Mouse (Mus musculus): Measurements from ENCODE around the gene Herpud1. TPM values are rescaled to one million over a fixed set of nuclear protein-coding genes. Genes with fewer than 3 reads are reported as not detected.

Herpud1 gene
- polyA plus RNA-seq, 1 experiment from 2014 or later = 59.3 TPM

DNA sequence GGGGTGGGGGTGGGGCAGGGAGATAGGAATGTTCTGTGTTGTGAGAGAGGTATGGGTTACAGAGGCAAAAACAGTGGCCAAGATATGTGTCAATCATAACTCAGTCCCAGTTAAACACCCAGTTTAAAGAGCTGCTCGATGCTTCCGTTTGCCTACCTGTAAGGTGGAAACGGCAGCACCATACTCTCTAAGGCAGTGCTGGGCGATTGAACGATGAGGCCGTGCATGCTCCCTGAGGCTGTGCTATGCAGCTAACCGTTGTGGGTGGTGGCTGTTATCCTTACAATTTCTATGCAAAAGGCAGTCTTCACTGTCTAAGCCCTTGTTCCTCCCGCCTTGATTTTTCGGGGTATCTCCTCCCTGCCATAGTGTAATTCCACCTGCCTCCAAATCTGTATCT lies 6.6 kb upstream of the Herpud1 start:
- Histone ChIP-seq H3K4me3 (ENCODE audit: low read depth, low read length) (no peak overlapping the region), H3K27me3 (ENCODE audit: control insufficient read depth, insufficient read depth, low read length) (no peaks in the 10 kb centered on the region), H3K9ac (ENCODE audit: low read length) (no peak overlapping the region), H3K27ac (ENCODE audit: low read depth, low read length) (no peak overlapping the region), H3K4me1 (ENCODE audit: control insufficient read depth, insufficient read depth, low read length) (no peaks in the 10 kb centered on the region), H3K9me3 (ENCODE audit: control insufficient read depth, low read length) (no peaks in the 10 kb centered on the region), H3K36me3 (ENCODE audit: control insufficient read depth, insufficient read depth, low read length) (no peaks in the 10 kb centered on the region), H3K4me2 (ENCODE audit: low read depth) (no peak overlapping the region)
- no peak for ATAC-seq (ENCODE audit: insufficient read depth, low FRiP score, low TSS enrichment)
- WGBS = 88% methylated on average over 9 of the region's 9 CpGs
- DNase-seq (ENCODE audit: low spot score) = no peak

DNA sequence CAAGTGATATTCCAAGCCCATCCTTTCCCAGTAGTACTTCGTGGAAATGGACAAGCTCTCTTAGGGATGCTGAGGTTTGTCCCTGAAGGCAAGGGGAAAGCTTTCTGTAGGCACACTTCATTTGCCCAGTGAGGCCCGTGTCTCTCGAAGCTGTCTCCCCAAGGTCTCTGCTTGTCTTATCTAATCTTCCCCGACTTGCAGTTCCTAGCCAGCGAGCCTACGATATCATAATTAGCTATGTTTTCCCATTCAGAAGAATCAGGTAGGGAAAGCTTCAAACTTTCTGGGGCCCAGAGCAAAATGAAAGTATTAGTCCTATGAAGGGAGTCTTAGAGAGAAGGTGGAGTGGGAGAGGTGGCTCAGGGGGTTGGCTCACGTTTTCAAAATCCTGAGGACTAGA lies 2.1 kb upstream of the Herpud1 start:
- no peak overlapping the region for H3K4me2 ChIP-seq (ENCODE audit: low read depth)
- DNase-seq (ENCODE audit: low spot score) = no peak
- H3K9me3 ChIP-seq (ENCODE audit: control insufficient read depth, low read length) = no peaks in the 10 kb centered on the region
- H3K36me3 ChIP-seq (ENCODE audit: control insufficient read depth, insufficient read depth, low read length) = no peaks in the 10 kb centered on the region
- 90% methylated on average over 7 of the region's 7 CpGs for WGBS
- H3K27ac ChIP-seq (ENCODE audit: low read depth, low read length) = no peak overlapping the region
- ATAC-seq (ENCODE audit: insufficient read depth, low FRiP score, low TSS enrichment) = no peak
- H3K4me1 ChIP-seq (ENCODE audit: control insufficient read depth, insufficient read depth, low read length) = peaks cover 11% of the 10 kb centered on the region
- H3K9ac ChIP-seq (ENCODE audit: low read length) = no peak overlapping the region
- H3K4me3 ChIP-seq (ENCODE audit: low read depth, low read length) = no peak overlapping the region
- H3K27me3 ChIP-seq (ENCODE audit: control insufficient read depth, insufficient read depth, low read length) = no peaks in the 10 kb centered on the region

DNA sequence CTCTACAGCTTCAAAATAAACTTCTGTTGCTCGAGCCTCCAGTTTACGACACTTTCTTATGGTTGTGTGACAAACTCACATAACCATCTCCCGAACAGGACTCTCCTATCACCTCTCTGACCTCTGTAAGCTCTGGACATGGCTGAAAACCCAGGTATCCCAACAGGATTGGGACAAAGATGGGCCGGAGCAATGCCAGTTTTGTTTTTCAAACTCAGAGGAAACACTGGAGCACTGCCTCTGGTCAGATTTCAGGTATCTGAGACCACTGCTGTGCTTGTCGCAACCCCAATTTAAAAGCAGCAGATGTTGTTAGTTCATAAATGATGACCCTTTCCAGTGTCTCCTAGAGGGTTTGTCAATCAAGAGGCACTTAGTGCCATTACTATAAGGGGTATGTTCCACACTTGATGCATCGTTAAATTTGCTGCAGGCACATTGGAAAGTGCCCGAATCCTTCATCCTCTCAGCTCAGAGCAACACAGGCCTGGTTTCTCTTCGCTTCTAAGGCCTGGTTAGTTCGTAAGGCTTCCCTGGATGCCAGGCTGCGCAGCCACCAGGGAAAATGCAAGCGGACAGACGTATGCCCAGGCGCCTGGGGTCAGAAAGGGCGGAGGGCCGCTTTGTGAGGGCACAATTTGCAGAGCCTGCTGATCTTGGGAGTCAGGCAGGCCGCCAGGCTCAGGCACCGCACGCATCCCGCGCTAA lies 578 bp upstream of the Herpud1 start:
- no peak for DNase-seq (ENCODE audit: low spot score)
- H3K36me3 ChIP-seq (ENCODE audit: control insufficient read depth, insufficient read depth, low read length) = no peaks in the 10 kb centered on the region
- no peaks in the 10 kb centered on the region for H3K9me3 ChIP-seq (ENCODE audit: control insufficient read depth, low read length)
- no peaks in the 10 kb centered on the region for H3K27me3 ChIP-seq (ENCODE audit: control insufficient read depth, insufficient read depth, low read length)
- no peak; the same call in 1 of the 2 replicates for ATAC-seq (ENCODE audit: insufficient read depth, low FRiP score, low TSS enrichment)
- peaks cover 11% of the 10 kb centered on the region for H3K4me1 ChIP-seq (ENCODE audit: control insufficient read depth, insufficient read depth, low read length)
- H3K9ac ChIP-seq (ENCODE audit: low read length) = peak overlapping the region; percentile 93
- 23% methylated on average over 20 of the region's 20 CpGs for WGBS
- peak overlapping the region; percentile 61 for H3K27ac ChIP-seq (ENCODE audit: low read depth, low read length)
- H3K4me2 ChIP-seq (ENCODE audit: low read depth) = peak overlapping the region; percentile 89
- peak overlapping the region; percentile 85 for H3K4me3 ChIP-seq (ENCODE audit: low read depth, low read length)

DNA sequence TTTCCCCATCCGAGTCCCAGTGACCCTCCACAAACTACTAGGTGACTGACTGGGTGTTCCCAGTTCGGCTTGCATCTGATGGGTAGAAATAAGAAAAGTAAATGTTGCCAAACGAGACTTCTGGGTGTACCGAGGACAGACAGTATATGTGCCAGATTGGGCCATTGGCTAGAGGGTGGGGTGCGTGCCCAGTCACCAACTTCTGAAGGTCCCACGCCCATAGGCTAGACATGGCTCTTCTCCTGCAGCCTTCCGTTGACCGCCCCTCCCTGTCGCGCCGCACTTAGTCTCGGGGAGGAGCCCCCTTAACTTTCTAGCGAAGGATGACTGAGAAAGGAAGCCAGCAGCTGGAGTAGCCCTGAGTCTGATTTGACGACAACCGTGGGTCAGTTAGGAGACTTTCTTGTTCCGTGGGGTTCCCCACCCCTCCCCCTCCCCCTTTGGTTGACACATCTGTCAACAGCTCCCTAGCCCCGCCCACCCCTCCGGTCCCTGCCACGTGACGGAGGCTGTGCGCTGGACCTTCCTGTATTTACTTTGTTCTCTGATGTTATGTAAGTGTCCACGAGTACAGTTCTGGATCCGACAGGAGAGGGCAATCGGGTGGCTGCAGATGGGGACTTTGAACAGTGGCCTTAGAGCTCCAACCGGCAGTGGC lies 918 bp downstream of the Herpud1 start:
- H3K36me3 ChIP-seq (ENCODE audit: control insufficient read depth, insufficient read depth, low read length) = peaks cover 14% of the 10 kb centered on the region
- H3K4me1 ChIP-seq (ENCODE audit: control insufficient read depth, insufficient read depth, low read length) = peaks cover 11% of the 10 kb centered on the region
- H3K9me3 ChIP-seq (ENCODE audit: control insufficient read depth, low read length) = no peaks in the 10 kb centered on the region
- peak overlapping the region; percentile 89 for H3K4me2 ChIP-seq (ENCODE audit: low read depth)
- peak; percentile 85 for DNase-seq (ENCODE audit: low spot score)
- peak; percentile 40 for ATAC-seq (ENCODE audit: insufficient read depth, low FRiP score, low TSS enrichment)
- WGBS = under 1% methylated on average over 25 of the region's 25 CpGs
- H3K27ac ChIP-seq (ENCODE audit: low read depth, low read length) = no peak overlapping the region; the same call in 1 of the 2 replicates
- H3K9ac ChIP-seq (ENCODE audit: low read length) = peak overlapping the region; percentile 86
- no peaks in the 10 kb centered on the region for H3K27me3 ChIP-seq (ENCODE audit: control insufficient read depth, insufficient read depth, low read length)
- peak overlapping the region; percentile 85 for H3K4me3 ChIP-seq (ENCODE audit: low read depth, low read length)

DNA sequence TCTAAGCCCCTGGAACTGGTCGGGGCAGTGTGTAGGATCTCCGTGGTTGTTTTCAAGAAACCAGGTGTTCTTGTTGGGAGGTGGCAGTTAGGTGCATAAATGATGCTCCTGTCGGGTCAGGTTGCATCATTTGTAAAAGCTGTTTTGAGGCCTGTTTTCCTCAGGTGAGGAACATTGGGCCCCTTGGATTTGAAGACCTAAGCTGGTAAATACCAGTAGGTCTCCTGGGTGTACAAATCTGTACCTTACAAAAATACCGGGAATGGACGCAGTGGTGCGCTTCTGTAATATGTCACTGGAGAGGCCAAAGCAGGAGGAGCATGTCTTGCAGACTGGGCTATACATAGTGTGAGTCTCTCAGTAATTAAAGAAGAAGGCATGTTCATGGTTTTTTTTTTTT lies 1.5 kb downstream of the Herpud1 start:
- Histone ChIP-seq H3K36me3 (ENCODE audit: control insufficient read depth, insufficient read depth, low read length) (peaks cover 18% of the 10 kb centered on the region), H3K27ac (ENCODE audit: low read depth, low read length) (no peak overlapping the region), H3K9me3 (ENCODE audit: control insufficient read depth, low read length) (no peaks in the 10 kb centered on the region), H3K4me2 (ENCODE audit: low read depth) (peak overlapping the region; percentile 89), H3K9ac (ENCODE audit: low read length) (peak overlapping the region; percentile 86), H3K4me1 (ENCODE audit: control insufficient read depth, insufficient read depth, low read length) (peaks cover 11% of the 10 kb centered on the region), H3K27me3 (ENCODE audit: control insufficient read depth, insufficient read depth, low read length) (no peaks in the 10 kb centered on the region), H3K4me3 (ENCODE audit: low read depth, low read length) (peak overlapping the region; percentile 85)
- no peak for ATAC-seq (ENCODE audit: insufficient read depth, low FRiP score, low TSS enrichment)
- no peak for DNase-seq (ENCODE audit: low spot score)
- WGBS = 43% methylated on average over 6 of the region's 6 CpGs

DNA sequence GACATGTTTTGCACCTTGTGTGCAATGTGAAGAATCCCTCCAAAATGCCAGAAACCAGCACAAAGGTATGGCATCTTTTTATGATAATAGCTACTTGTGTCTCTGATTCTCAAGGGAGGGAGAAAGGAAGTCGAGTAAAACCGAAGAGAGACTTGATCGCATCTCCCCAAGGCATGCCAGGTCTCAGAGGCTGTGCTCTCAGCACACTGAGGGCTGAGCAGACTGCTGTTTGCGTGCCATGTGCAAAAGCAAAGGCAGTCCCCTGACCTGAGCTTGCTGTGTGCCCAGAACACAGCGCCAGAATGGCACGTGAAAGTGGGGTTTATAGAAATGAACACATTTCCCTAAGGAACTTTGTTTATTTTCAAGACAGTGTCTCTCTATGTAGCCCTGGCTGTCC lies 3.3 kb downstream of the Herpud1 start:
- Histone ChIP-seq H3K9ac (ENCODE audit: low read length) (no peak overlapping the region), H3K4me2 (ENCODE audit: low read depth) (no peak overlapping the region), H3K27ac (ENCODE audit: low read depth, low read length) (no peak overlapping the region), H3K27me3 (ENCODE audit: control insufficient read depth, insufficient read depth, low read length) (no peaks in the 10 kb centered on the region), H3K4me1 (ENCODE audit: control insufficient read depth, insufficient read depth, low read length) (peaks cover 11% of the 10 kb centered on the region), H3K9me3 (ENCODE audit: control insufficient read depth, low read length) (no peaks in the 10 kb centered on the region), H3K4me3 (ENCODE audit: low read depth, low read length) (no peak overlapping the region), H3K36me3 (ENCODE audit: control insufficient read depth, insufficient read depth, low read length) (peaks cover 19% of the 10 kb centered on the region)
- ATAC-seq (ENCODE audit: insufficient read depth, low FRiP score, low TSS enrichment) = no peak
- WGBS = 94% methylated on average over 6 of the region's 6 CpGs
- DNase-seq (ENCODE audit: low spot score) = no peak

DNA sequence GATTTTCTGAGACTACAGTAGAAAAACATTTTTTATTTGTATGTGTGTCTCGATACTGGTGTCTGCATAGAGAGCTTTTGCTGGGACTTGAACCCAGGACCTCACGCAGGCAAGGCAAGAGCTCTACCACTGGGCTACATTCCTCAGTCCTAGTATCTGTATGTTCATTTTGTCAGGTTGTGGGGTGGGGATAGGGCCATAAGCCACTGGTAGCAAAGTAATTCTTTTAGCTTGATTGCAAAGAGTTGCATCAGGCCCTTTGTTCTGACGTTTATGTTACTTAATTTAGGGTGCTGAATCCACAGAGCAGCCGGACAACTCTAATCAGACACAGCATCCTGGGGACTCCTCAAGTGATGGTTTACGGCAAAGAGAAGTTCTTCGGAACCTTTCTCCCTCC lies 4.2 kb downstream of the Herpud1 start:
- no peaks in the 10 kb centered on the region for H3K9me3 ChIP-seq (ENCODE audit: control insufficient read depth, low read length)

DNA sequence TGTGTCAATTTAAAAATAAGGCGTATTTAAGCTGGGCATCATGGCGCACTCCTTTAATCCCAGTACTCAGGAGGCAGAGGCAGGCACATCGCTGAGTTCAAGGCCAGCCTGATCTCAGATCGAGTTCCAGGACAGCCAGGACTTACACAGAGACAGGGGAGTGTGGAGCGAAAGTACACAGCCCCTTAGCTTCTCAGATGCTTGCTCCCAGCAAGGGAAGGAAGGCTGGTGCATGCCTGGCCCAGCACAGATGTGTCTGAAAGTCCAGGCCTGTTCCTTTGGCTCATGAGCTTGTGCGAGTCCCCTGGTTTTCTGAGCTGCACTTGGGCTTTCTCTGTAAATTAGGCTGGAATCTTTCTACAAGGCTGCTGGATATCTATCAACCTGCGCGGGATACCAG lies 4.7 kb downstream of the Herpud1 start:
- H3K9ac ChIP-seq (ENCODE audit: low read length) = no peak overlapping the region
- DNase-seq (ENCODE audit: low spot score) (no peak), ATAC-seq (ENCODE audit: insufficient read depth, low FRiP score, low TSS enrichment) (no peak)
- peaks cover 23% of the 10 kb centered on the region for H3K36me3 ChIP-seq (ENCODE audit: control insufficient read depth, insufficient read depth, low read length)
- H3K4me3 ChIP-seq (ENCODE audit: low read depth, low read length) = no peak overlapping the region
- no peak overlapping the region for H3K4me2 ChIP-seq (ENCODE audit: low read depth)
- 95% methylated on average over 8 of the region's 8 CpGs for WGBS
- no peaks in the 10 kb centered on the region for H3K9me3 ChIP-seq (ENCODE audit: control insufficient read depth, low read length)
- H3K4me1 ChIP-seq (ENCODE audit: control insufficient read depth, insufficient read depth, low read length) = peaks cover 5% of the 10 kb centered on the region
- no peak overlapping the region for H3K27ac ChIP-seq (ENCODE audit: low read depth, low read length)
- H3K27me3 ChIP-seq (ENCODE audit: control insufficient read depth, insufficient read depth, low read length) = no peaks in the 10 kb centered on the region

More for the DNA sequence above, 4.2 kb downstream of the Herpud1 start:
- no peak overlapping the region for H3K4me3 ChIP-seq (ENCODE audit: low read depth, low read length)
- peaks cover 9% of the 10 kb centered on the region for H3K4me1 ChIP-seq (ENCODE audit: control insufficient read depth, insufficient read depth, low read length)
- 92% methylated on average over 6 of the region's 6 CpGs for WGBS
- H3K36me3 ChIP-seq (ENCODE audit: control insufficient read depth, insufficient read depth, low read length) = peaks cover 22% of the 10 kb centered on the region
- ATAC-seq (ENCODE audit: insufficient read depth, low FRiP score, low TSS enrichment) (no peak), DNase-seq (ENCODE audit: low spot score) (no peak)
- no peak overlapping the region for H3K9ac ChIP-seq (ENCODE audit: low read length)
- H3K27me3 ChIP-seq (ENCODE audit: control insufficient read depth, insufficient read depth, low read length) = no peaks in the 10 kb centered on the region
- H3K4me2 ChIP-seq (ENCODE audit: low read depth) = no peak overlapping the region
- H3K27ac ChIP-seq (ENCODE audit: low read depth, low read length) = no peak overlapping the region

DNA sequence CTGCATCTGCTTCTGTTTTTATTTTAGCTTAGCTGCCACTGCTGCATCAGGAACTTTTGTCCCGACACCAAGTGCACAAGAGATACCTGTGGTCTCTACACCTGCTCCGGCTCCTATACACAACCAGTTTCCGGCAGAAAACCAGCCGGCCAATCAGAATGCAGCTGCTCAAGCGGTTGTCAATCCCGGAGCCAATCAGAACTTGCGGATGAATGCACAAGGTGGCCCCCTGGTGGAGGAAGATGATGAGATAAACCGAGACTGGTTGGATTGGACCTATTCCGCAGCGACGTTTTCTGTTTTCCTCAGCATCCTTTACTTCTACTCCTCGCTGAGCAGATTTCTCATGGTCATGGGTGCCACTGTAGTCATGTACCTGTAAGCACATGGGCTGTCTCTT lies 5.9 kb downstream of the Herpud1 start:
- Histone ChIP-seq H3K4me3 (ENCODE audit: low read depth, low read length) (no peak overlapping the region), H3K4me2 (ENCODE audit: low read depth) (no peak overlapping the region), H3K27me3 (ENCODE audit: control insufficient read depth, insufficient read depth, low read length) (no peaks in the 10 kb centered on the region), H3K36me3 (ENCODE audit: control insufficient read depth, insufficient read depth, low read length) (peaks cover 23% of the 10 kb centered on the region), H3K9ac (ENCODE audit: low read length) (no peak overlapping the region), H3K9me3 (ENCODE audit: control insufficient read depth, low read length) (no peaks in the 10 kb centered on the region), H3K27ac (ENCODE audit: low read depth, low read length) (no peak overlapping the region), H3K4me1 (ENCODE audit: control insufficient read depth, insufficient read depth, low read length) (peaks cover 4% of the 10 kb centered on the region; the same call in 1 of the 2 replicates)
- WGBS = 82% methylated on average over 12 of the region's 12 CpGs
- ATAC-seq (ENCODE audit: insufficient read depth, low FRiP score, low TSS enrichment) (no peak), DNase-seq (ENCODE audit: low spot score) (peak; percentile 38)
